8 mouse cellular contexts compared by ENCODE assay signal in genomic region chr13:29110127-29110526, GRCm38 (mm10).
A peak's percentile ranks its signal among the peaks of the same experiment; 100 is the strongest.
DNase-seq lines count a peak whose midpoint lies in the region; ATAC-seq lines count a peak whose summit lies in the region.

No protein-coding gene starts in this region.

- peak; percentile 9 for DNase-seq in adrenal gland, postnatal 14 days
- no peak for DNase-seq in adrenal gland, adult 18-20 months (ENCODE audit: low spot score in 2 of 2)
- peak; percentile 2 for DNase-seq in ovary, postnatal 14 days (ENCODE audit: low spot score)
- DNase-seq in ovary, postnatal 36 days (ENCODE audit: low spot score) = no peak
- peak; percentile 6 for DNase-seq in heart, postnatal 4 days
- no peak for DNase-seq in neural tube, embryonic 10.5 days (ENCODE audit: extremely low spot score, low spot score)

- no peak for ATAC-seq in inflammation-experienced regulatory T-cells, adult 6 months
- ATAC-seq in megakaryocyte-erythroid progenitor cell, adult 5-6 weeks (replicated peaks; ENCODE audit: low FRiP score, low TSS enrichment, poor library complexity, severe bottlenecking) = no peak

Comparison
In these comparisons a context has a peak if more than half of its experiments do, and no peak if none do; other contexts are left out.
1. DNase-seq: peak in adrenal gland, postnatal 14 days (single experiment), ovary, postnatal 14 days (single experiment) and heart, postnatal 4 days (single experiment); none in adrenal gland, adult 18-20 months (0 of 2), ovary, postnatal 36 days (single experiment) and neural tube, embryonic 10.5 days (single experiment).